Mouse (Mus musculus) midbrain, postnatal 0 days (tissue): ENCODE measurements at regions not wholly inside any gene's neighbourhood (a gene's known extent, or its start where the extent isn't known, plus 50 kb on each side); places are given as distances from the start of the nearest gene placed in this dataset.

Experiments
- ATAC-seq: fragments of 200-750 bp; cut with Nextera tagmentation; 2 replicates; pipeline ENCODE4 v1.8.0; 2017; ENCODE audit warnings: moderate number of reproducible peaks, mild to moderate bottlenecking, moderate TSS enrichment, moderate library complexity; ENCODE audit not compliant: low FRiP score
- DNase-seq: peaks from one replicate; pipeline ENCODE4 v3.0.0-alpha.2; 2015; ENCODE audit warnings: low spot score
- H3K27ac ChIP-seq: fragments of 300-500 bp; sonication (generic); 2 replicates; pipeline ENCODE4 v1.5.1; 2014; ENCODE audit warnings: low read depth, mild to moderate bottlenecking, low read length, mixed read lengths
- H3K27me3 ChIP-seq: fragments of 300-500 bp; sonication (generic); 2 replicates; pipeline ENCODE4 v1.6.1; 2014; ENCODE audit warnings: low read length, control low read depth, mixed read lengths; ENCODE audit not compliant: insufficient read depth
- H3K36me3 ChIP-seq: fragments of 300-500 bp; sonication (generic); 2 replicates; pipeline ENCODE4 v1.6.1; 2014; ENCODE audit warnings: low read length, control low read depth, mixed read lengths; ENCODE audit not compliant: insufficient read depth
- H3K4me1 ChIP-seq: fragments of 300-500 bp; sonication (generic); 2 replicates; pipeline ENCODE4 v1.6.1; 2014; ENCODE audit warnings: mild to moderate bottlenecking, control low read depth, antibody characterized with exemption, low read length, mixed read lengths; ENCODE audit not compliant: insufficient read depth
- H3K4me2 ChIP-seq: fragments of 300-500 bp; sonication (generic); 2 replicates; pipeline ENCODE4 v1.6.1; 2014; ENCODE audit warnings: low read depth, mild to moderate bottlenecking, low read length, mixed read lengths; ENCODE audit not compliant: poor library complexity, severe bottlenecking
- H3K4me3 ChIP-seq: fragments of 300-500 bp; sonication (generic); 2 replicates; pipeline ENCODE4 v1.5.1; 2014; ENCODE audit warnings: low read depth, mild to moderate bottlenecking, low read length, moderate library complexity
- H3K9ac ChIP-seq: fragments of 300-500 bp; sonication (generic); replicated peaks from 2 replicates; pipeline ENCODE4 v1.6.1; 2014; ENCODE audit warnings: mild to moderate bottlenecking, low read length, moderate library complexity, mixed read lengths; ENCODE audit not compliant: poor library complexity, severe bottlenecking
- H3K9me3 ChIP-seq: fragments of 300-500 bp; sonication (generic); 2 replicates; pipeline ENCODE4 v1.6.1; 2016; ENCODE audit warnings: low read length, control low read depth
- CTCF ChIP-seq: IDR thresholded peaks from 2 replicates; pipeline ENCODE4 v1.5.1; 2016; ENCODE audit warnings: antibody characterized with exemption, mild to moderate bottlenecking
- WGBS: fragments of 180-500 bp; shearing (Covaris S2); extraction: QIAGEN DNeasy Blood & Tissue Kit; methylation state at CpG from one replicate; pipeline ENCODE4 v1.1.7; 2014; 5-methylcytosine and 5-hydroxymethylcytosine counted together

- Histone ChIP-seq H3K27me3 (no peaks in the 10 kb centered on the region), H3K9me3 (no peaks in the 10 kb centered on the region), H3K4me1 (no peaks in the 10 kb centered on the region), H3K27ac (no peak overlapping the region), H3K9ac (no peak overlapping the region), H3K36me3 (no peaks in the 10 kb centered on the region), H3K4me3 (no peak overlapping the region), H3K4me2 (no peak overlapping the region)
- WGBS: 90% methylated on average over 3 of the region's 3 CpGs
- no peak for DNase-seq
- ATAC-seq: no peak
- TF ChIP-seq CTCF: no peak
Observed at GRCm38 (mm10) chr2:61527127-61527526, 51.3 kb upstream of the Tank start.

- WGBS: 91% methylated on average over 6 of the region's 6 CpGs
- Histone ChIP-seq H3K9me3 (no peaks in the 10 kb centered on the region), H3K27me3 (no peaks in the 10 kb centered on the region), H3K36me3 (no peaks in the 10 kb centered on the region), H3K4me1 (no peaks in the 10 kb centered on the region), H3K9ac (no peak overlapping the region), H3K4me2 (no peak overlapping the region), H3K4me3 (no peak overlapping the region), H3K27ac (no peak overlapping the region)
- TF ChIP-seq CTCF: no peak
- DNase-seq (no peak), ATAC-seq (no peak)
Observed at GRCm38 (mm10) chr2:61524060-61524734, 54.2 kb upstream of the Tank start.

GRCm38 (mm10) chr2:61514445-61515123 is 63.8 kb upstream of the Tank start:
- H3K4me2 ChIP-seq: no peak overlapping the region
- no peak overlapping the region for H3K9ac ChIP-seq
- TF ChIP-seq CTCF: no peak
- no peaks in the 10 kb centered on the region for H3K27me3 ChIP-seq
- WGBS: 93% methylated on average over 6 of the region's 6 CpGs
- H3K4me1 ChIP-seq: no peaks in the 10 kb centered on the region
- ATAC-seq (no peak), DNase-seq (no peak)
- no peaks in the 10 kb centered on the region for H3K9me3 ChIP-seq
- H3K36me3 ChIP-seq: no peaks in the 10 kb centered on the region
- H3K27ac ChIP-seq: no peak overlapping the region
- H3K4me3 ChIP-seq: no peak overlapping the region

GRCm38 (mm10) chr2:61513787-61514444 is 64.5 kb upstream of the Tank start:
- H3K27ac ChIP-seq: no peak overlapping the region
- H3K4me2 ChIP-seq: no peak overlapping the region
- TF ChIP-seq CTCF: no peak
- no peak for DNase-seq
- H3K9ac ChIP-seq: no peak overlapping the region
- H3K9me3 ChIP-seq: no peaks in the 10 kb centered on the region
- H3K4me3 ChIP-seq: no peak overlapping the region
- H3K36me3 ChIP-seq: no peaks in the 10 kb centered on the region
- 84% methylated on average over 12 of the region's 12 CpGs for WGBS
- no peaks in the 10 kb centered on the region for H3K27me3 ChIP-seq
- no peak for ATAC-seq
- no peaks in the 10 kb centered on the region for H3K4me1 ChIP-seq

GRCm38 (mm10) chr2:61503594-61503993 is 74.8 kb upstream of the Tank start:
- 93% methylated on average over 4 of the region's 4 CpGs for WGBS
- no peaks in the 10 kb centered on the region for H3K9me3 ChIP-seq
- no peaks in the 10 kb centered on the region for H3K27me3 ChIP-seq
- H3K4me3 ChIP-seq: no peak overlapping the region
- TF ChIP-seq CTCF: no peak
- H3K4me2 ChIP-seq: no peak overlapping the region
- no peak overlapping the region for H3K27ac ChIP-seq
- no peak overlapping the region for H3K9ac ChIP-seq
- no peaks in the 10 kb centered on the region for H3K4me1 ChIP-seq
- H3K36me3 ChIP-seq: no peaks in the 10 kb centered on the region
- DNase-seq (no peak), ATAC-seq (no peak)

GRCm38 (mm10) chr2:61501922-61502321 is 76.5 kb upstream of the Tank start:
- Histone ChIP-seq H3K4me2 (no peak overlapping the region), H3K4me1 (no peaks in the 10 kb centered on the region), H3K36me3 (no peaks in the 10 kb centered on the region), H3K27me3 (no peaks in the 10 kb centered on the region), H3K9ac (no peak overlapping the region), H3K4me3 (no peak overlapping the region), H3K9me3 (no peaks in the 10 kb centered on the region), H3K27ac (no peak overlapping the region)
- TF ChIP-seq CTCF: peak; percentile 22; the same call in 1 of the 2 replicates
- WGBS: 93% methylated on average over 5 of the region's 5 CpGs
- no peak for DNase-seq
- no peak for ATAC-seq
